Mouse (Mus musculus): ENCODE results near the gene Slc27a5. TPM values are rescaled to one million over a fixed set of nuclear protein-coding genes. Genes with fewer than 3 reads are reported as not detected.

The Slc27a5 gene
- polyA plus RNA-seq, 1 experiment from 2014 or later, result not detected

DNA sequence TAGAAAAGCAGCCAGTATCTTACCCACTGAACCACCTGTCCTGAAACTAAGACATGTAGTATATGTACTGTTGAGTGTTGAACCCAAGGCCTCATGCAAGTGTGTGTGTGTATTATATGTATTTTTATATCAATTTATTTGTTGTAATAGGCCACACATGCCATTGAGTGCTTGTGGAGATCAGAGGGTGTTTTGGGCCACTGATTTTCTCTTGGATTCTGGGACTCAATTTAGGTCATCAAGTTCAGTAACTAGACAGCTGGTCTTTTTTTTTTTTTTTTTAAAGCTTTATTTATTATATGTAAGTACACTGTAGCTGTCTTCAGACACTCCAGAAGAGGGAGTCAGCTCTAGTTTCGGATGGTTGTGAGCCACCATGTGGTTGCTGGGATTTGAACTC is 17.2 kb upstream of the Slc27a5 start:
- Histone ChIP-seq H3K27ac (replicated peaks) (no peak overlapping the region), H3K9me3 (no peaks in the 10 kb centered on the region), H3K36me3 (replicated peaks) (no peaks in the 10 kb centered on the region), H3K4me1 (peaks cover 5% of the 10 kb centered on the region), H3K27me3 (replicated peaks; ENCODE audit: low read depth, poor library complexity, severe bottlenecking) (no peaks in the 10 kb centered on the region), H3K4me3 (no peak overlapping the region)
- no peak for DNase-seq (ENCODE audit: low spot score)
- WGBS, result 91% methylated on average over 1 of the region's 1 CpGs

DNA sequence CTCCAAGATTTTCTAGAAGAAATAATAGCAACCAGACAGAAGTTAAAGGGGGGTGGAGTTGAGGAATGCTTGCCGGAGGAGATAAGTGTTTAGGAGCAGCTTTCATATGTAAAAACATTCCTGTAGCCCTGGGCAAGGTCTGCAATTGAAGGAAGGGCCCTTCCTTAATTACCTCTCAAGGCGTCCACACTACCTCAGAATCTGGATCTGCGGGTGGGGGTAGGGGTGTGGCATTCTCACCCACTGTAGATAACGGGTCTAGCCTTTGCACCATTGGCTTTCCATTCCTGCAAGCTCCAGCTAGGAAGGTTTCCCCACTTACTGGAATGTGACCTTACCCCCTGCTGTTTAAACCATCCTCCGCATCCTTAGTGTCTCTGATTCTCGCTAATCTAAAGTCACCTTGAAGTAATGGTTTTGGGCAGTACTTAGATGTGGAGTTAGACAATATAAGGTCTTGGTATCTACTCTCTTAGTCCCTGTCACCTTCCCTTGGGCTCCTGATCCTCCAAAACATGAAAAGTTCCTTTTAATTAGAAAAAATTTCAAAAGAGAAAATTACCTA is 16.4 kb upstream of the Slc27a5 start:
- Histone ChIP-seq H3K4me3 (no peak overlapping the region), H3K4me1 (peaks cover 7% of the 10 kb centered on the region), H3K27ac (replicated peaks) (no peak overlapping the region), H3K36me3 (replicated peaks) (no peaks in the 10 kb centered on the region), H3K27me3 (replicated peaks; ENCODE audit: low read depth, poor library complexity, severe bottlenecking) (no peaks in the 10 kb centered on the region), H3K9me3 (no peaks in the 10 kb centered on the region)
- 35% methylated on average over 6 of the region's 6 CpGs for WGBS
- no peak for DNase-seq (ENCODE audit: low spot score)

DNA sequence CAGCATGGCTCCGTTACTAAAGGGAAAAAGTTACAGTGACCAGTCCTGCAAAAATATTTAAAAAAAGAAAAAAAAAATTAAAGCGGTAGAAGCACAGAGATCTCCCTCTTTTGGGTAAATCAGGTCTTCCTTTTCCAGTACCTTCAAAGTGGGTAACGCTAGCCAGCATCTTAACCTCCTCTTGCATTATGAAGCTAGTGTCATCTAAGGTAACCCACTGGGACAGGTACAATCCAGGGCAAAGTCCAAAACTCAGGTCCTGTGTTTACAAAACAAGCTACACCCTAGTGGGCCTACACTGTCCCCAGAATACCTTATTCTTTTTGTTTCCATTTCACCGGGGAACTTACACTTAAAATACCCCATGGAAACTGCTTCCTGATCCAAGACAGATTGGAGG is 15.7 kb upstream of the Slc27a5 start:
- Histone ChIP-seq H3K4me1 (peaks cover 10% of the 10 kb centered on the region), H3K27ac (replicated peaks) (no peak overlapping the region), H3K36me3 (replicated peaks) (no peaks in the 10 kb centered on the region), H3K9me3 (no peaks in the 10 kb centered on the region), H3K4me3 (no peak overlapping the region), H3K27me3 (replicated peaks; ENCODE audit: low read depth, poor library complexity, severe bottlenecking) (peaks cover under 1% of the 10 kb centered on the region; the same call in 1 of the 2 replicates)
- DNase-seq (ENCODE audit: low spot score), result no peak
- 60% methylated on average over 4 of the region's 4 CpGs for WGBS

DNA sequence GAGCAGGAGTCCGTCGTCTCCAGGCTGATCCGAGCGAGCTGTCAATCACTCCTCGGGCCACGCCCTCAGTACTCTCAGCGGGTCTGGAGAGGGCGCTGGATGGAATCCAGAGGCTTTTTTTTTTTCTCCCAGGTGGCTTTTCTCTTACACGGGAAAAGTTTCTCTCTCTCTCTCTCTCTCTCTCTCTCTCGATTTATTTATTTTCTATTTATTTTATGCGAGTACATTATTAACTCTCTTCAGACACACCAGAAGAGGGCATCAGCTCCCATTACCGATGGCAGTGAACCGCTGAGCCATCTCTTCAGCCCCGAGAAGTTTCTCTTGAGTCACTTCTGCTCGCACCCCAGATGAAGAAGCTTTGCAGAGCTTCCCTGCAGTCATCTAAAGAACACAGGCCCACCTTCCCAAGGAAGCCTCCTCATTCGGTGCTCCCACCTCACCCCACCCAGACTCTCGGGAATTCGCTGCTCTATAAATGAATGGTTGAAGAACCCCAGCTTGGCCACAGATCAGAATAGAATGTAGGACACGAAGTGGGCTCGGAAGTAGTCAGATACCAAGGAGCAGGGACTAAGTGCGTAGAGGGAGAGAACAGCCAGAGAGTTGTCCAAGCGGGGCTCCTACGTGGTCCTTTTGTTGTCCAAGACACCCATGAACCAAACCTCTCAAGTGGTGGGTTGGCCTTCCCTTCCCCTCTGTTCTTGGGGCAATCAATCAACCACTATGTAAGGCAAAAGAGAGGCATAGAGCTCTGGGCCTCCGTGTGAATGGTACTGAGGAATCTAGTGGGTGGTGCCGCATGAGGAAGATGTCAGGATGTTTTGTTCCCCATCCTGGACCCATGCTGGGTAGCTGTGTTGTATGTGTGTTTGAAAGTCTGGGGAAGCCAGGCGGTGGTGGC is 12.3 kb upstream of the Slc27a5 start, which contains the start of gene Zbtb45:
TSS of gene Zbtb45 (minus strand) at position 30 of the 904 bp plus-strand sequence.
- Histone ChIP-seq H3K4me3 (peak within 1 kb of the TSS; percentile 75), H3K9me3 (peaks cover 5% of the 10 kb centered on the region; the same call in 1 of the 2 replicates), H3K27ac (replicated peaks) (peak within 1 kb of the TSS; percentile 95), H3K36me3 (replicated peaks) (peaks cover 27% of the 10 kb centered on the region), H3K27me3 (replicated peaks; ENCODE audit: low read depth, poor library complexity, severe bottlenecking) (peaks cover 27% of the 10 kb centered on the region), H3K4me1 (peaks cover 27% of the 10 kb centered on the region)
- 19% methylated on average over 26 of the region's 26 CpGs for WGBS
- DNase-seq (ENCODE audit: low spot score), result peak; percentile 26

DNA sequence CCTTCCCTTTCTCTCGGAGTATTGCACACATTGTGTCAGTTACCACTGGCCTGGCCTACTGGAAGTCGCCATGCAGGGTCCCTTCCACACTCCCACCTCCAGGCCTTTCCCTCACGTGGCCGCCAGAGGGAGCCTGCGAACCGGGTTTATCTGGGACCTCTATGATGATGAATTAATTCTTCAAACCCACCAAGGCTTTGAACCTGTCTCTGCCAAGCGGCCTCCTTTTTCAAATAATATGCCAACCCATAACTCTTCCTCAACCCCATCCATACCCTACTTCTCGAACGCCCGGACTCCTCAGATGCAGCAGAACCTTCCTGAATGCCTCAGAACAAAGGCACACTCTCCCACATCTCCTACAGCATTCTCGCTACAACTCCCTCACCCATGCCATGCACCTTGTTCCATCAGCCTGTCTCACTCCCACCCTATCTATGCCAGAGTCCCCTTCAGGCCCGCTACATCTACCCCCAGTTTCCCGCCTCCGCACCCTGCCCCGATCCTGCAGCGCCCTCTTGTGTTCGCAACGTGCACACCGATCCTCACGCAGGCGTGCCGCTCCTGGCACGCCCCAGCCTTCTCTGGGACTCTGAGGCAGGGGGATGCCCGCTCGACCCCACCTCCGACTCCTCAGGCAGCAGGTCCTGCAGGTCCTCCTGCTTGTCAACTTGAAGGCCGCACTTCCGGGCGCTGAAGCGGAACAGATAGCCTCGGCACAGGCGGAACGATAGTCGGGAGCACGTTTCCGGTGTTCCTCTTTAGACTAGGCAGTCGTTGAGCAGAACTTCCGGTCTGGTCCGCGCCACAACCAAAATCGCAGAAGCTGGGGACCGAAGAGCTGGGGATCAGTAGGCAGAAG is 11.4 kb upstream of the Slc27a5 start:
- H3K36me3 ChIP-seq (replicated peaks), result peaks cover 35% of the 10 kb centered on the region
- peaks cover 5% of the 10 kb centered on the region; the same call in 1 of the 2 replicates for H3K9me3 ChIP-seq
- peak overlapping the region; percentile 75 for H3K4me3 ChIP-seq
- peaks cover 27% of the 10 kb centered on the region for H3K27me3 ChIP-seq (replicated peaks; ENCODE audit: low read depth, poor library complexity, severe bottlenecking)
- under 1% methylated on average over 42 of the region's 42 CpGs for WGBS
- peaks cover 27% of the 10 kb centered on the region for H3K4me1 ChIP-seq
- DNase-seq (ENCODE audit: low spot score), result peak; percentile 97
- peak overlapping the region; percentile 95 for H3K27ac ChIP-seq (replicated peaks)

DNA sequence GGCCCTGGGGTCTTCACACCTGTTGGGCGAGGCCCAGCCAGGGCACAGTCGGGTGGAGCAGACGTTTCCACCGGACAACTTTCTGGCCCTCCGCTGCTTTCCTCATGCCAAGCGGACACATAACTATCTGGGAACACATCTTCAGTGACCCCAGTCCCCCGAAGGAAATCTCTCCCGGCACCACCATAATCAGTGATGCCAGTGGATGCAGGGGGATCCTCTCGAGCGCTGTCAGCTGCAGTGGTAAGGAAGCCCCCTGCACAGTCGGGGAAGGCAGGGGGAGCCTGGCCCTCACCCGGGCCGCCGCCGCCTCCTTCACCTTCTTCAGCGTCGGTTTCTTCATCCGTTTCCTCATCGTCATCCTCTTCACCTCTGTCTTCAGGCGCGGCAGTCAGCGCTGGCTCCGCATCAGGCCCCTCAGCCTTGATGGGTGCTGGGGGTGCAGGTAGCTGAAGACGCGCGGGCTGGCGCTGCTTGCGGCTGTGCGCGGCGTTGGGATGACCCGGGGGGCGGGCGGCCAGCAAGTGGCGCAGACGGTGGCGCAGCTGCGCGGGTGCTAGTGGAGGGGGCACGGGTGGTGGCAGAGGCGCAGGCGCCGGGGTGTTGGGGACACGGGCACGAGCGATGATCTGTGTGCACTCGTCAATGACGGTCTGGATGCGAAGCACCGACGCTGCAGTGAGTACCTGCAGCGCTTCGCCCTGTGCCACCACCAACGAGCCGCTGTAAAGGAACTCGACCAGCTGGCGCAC is 9.5 kb upstream of the Slc27a5 start:
- Histone ChIP-seq H3K4me3 (peak overlapping the region; percentile 44), H3K4me1 (peaks cover 27% of the 10 kb centered on the region), H3K9me3 (peaks cover 5% of the 10 kb centered on the region; the same call in 1 of the 2 replicates), H3K36me3 (replicated peaks) (peaks cover 38% of the 10 kb centered on the region), H3K27ac (replicated peaks) (no peak overlapping the region), H3K27me3 (replicated peaks; ENCODE audit: low read depth, poor library complexity, severe bottlenecking) (peaks cover 27% of the 10 kb centered on the region)
- no peak for DNase-seq (ENCODE audit: low spot score)
- 39% methylated on average over 57 of the region's 57 CpGs for WGBS

DNA sequence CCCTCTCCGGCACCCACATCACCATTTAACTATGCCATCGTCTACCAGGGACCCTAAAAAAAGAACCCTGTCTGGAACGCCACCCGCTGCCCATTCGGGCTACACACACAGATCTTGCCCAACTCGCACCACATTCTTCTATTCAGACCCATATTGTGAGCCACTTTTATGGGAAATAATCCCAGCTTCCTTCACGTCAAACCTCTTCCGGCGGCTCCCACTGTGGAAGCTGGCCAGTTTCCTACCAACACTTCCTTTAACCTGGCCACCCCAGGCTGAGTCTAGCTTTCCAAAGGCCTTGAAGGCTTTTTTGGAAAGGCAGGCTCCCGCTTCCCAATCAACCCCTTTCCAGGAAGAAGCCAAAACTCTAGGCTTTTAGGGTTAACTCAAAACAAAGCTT is 8.5 kb upstream of the Slc27a5 start:
- WGBS, result 86% methylated on average over 10 of the region's 10 CpGs
- no peak for DNase-seq (ENCODE audit: low spot score)
- peaks cover 27% of the 10 kb centered on the region for H3K4me1 ChIP-seq

DNA sequence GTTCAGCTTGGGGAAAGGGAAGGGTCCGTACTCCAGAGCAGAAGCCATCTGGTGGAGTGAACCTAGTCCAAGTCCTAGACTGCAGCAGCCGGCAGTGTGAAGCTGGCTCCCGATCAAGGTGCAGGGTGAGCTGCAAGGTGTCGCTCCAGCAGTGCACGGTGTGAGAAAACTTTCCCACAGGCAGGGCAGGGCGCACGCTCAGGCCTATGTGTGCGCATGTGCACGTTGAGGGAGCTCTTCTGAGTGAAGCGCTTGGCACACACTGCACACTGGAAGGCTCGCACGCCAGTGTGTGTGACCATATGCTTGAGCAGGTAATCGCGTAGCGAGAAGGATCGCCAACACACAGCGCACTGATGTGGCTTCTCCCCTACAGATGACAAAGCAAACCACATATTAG is 8.0 kb upstream of the Slc27a5 start:
- 91% methylated on average over 17 of the region's 17 CpGs for WGBS
- no peak for DNase-seq (ENCODE audit: low spot score)
- H3K27me3 ChIP-seq (replicated peaks; ENCODE audit: low read depth, poor library complexity, severe bottlenecking), result peaks cover 27% of the 10 kb centered on the region

More for the DNA sequence above, 8.5 kb upstream of the Slc27a5 start:
- H3K4me3 ChIP-seq, result no peak overlapping the region
- H3K36me3 ChIP-seq (replicated peaks), result peaks cover 38% of the 10 kb centered on the region
- peaks cover 27% of the 10 kb centered on the region for H3K27me3 ChIP-seq (replicated peaks; ENCODE audit: low read depth, poor library complexity, severe bottlenecking)
- no peak overlapping the region for H3K27ac ChIP-seq (replicated peaks)
- H3K9me3 ChIP-seq, result peaks cover 5% of the 10 kb centered on the region; the same call in 1 of the 2 replicates

DNA sequence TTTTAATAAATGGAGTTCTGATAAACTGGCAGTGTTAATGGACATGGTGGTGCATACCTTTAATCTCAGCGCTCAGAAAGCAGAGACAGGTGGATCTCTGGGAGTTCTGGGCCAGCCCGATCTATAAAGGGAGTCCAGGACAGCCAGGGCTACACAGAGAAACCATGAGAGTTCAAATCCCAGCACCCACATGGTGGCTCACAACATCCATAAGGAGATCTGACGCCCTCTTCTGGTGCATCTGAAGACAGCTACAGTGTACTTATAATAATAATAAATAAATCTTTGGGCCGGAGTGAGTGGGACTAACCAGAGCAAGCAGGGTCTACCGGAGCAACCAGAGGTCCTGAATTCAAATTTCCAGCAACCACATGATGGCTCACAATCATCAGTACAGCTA is 5.4 kb upstream of the Slc27a5 start:
- Histone ChIP-seq H3K36me3 (replicated peaks) (peaks cover 38% of the 10 kb centered on the region), H3K27ac (replicated peaks) (no peak overlapping the region), H3K4me3 (no peak overlapping the region), H3K27me3 (replicated peaks; ENCODE audit: low read depth, poor library complexity, severe bottlenecking) (peaks cover 24% of the 10 kb centered on the region), H3K9me3 (peaks cover 5% of the 10 kb centered on the region; the same call in 1 of the 2 replicates), H3K4me1 (peaks cover 14% of the 10 kb centered on the region)
- 76% methylated on average over 5 of the region's 5 CpGs for WGBS
- no peak for DNase-seq (ENCODE audit: low spot score)

More for the DNA sequence above, 8.0 kb upstream of the Slc27a5 start:
- Histone ChIP-seq H3K9me3 (peaks cover 5% of the 10 kb centered on the region; the same call in 1 of the 2 replicates), H3K36me3 (replicated peaks) (peaks cover 38% of the 10 kb centered on the region), H3K4me3 (no peak overlapping the region), H3K27ac (replicated peaks) (no peak overlapping the region), H3K4me1 (peaks cover 27% of the 10 kb centered on the region)

DNA sequence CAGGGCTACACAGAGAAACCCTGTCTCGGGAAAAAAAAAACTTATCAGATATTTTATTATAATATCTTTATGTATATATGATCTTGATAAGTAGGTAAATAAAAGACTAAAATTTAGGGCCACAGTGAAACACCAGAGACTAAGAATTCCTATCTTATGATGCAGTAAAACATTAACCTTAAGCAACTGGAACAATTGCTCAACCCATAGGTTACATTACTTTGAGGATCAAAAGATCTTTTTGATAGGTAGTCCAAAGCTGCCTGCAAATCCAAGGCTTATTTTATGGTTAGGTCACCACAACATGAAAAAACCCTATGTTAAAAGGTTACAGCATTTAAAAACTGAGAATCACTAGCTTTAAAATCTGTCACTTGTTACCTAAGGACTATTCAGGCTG is 3.6 kb upstream of the Slc27a5 start:
- H3K27me3 ChIP-seq (replicated peaks; ENCODE audit: low read depth, poor library complexity, severe bottlenecking), result peaks cover 6% of the 10 kb centered on the region
- no peak overlapping the region for H3K27ac ChIP-seq (replicated peaks)
- WGBS, result 59% methylated on average over 1 of the region's 1 CpGs
- H3K9me3 ChIP-seq, result no peaks in the 10 kb centered on the region
- no peaks in the 10 kb centered on the region for H3K4me1 ChIP-seq
- peaks cover 23% of the 10 kb centered on the region for H3K36me3 ChIP-seq (replicated peaks)
- no peak for DNase-seq (ENCODE audit: low spot score)
- H3K4me3 ChIP-seq, result no peak overlapping the region

DNA sequence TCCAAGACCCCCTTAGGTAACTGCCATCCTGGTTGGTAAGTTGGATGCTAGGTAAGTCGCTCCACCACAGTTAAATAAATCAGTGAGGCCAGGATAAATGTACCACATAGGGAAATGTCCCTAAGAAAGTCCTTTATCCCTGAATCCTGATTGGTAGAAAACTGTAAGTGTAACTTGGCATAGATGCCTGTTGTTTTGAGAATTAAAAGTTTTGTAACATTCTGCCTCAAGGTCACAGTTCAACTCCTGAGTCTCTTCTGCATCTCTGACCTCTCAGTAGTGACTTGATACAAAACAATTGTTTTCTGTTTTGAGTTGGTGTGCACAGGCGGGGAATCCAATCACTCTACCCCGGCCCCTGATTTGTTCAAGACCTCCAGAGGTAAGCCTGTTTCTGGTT is 859 bp upstream of the Slc27a5 start, which contains the start of gene Trim28:
TSS of gene Trim28 (plus strand) at position 264 of the 400 bp plus-strand sequence.
- Histone ChIP-seq H3K27ac (replicated peaks) (no peak within 1 kb of the TSS), H3K36me3 (replicated peaks) (no peaks in the 10 kb centered on the region), H3K4me1 (no peaks in the 10 kb centered on the region), H3K27me3 (replicated peaks; ENCODE audit: low read depth, poor library complexity, severe bottlenecking) (no peaks in the 10 kb centered on the region), H3K9me3 (no peaks in the 10 kb centered on the region), H3K4me3 (no peak within 1 kb of the TSS)
- 78% methylated on average over 3 of the region's 3 CpGs for WGBS
- no peak for DNase-seq (ENCODE audit: low spot score)
